Mouse (Mus musculus) lung, postnatal 0 days (tissue): ENCODE results near the gene 4931422A03Rik. TPM values are rescaled to one million over a fixed set of nuclear protein-coding genes. Genes with fewer than 3 reads are reported as not detected.

Experiments used
- ATAC-seq: fragments of 200-750 bp; cut with Nextera tagmentation; 2 replicates; pipeline ENCODE4 v1.8.0; 2017; ENCODE audit warnings: moderate library complexity
- DNase-seq: peaks from one replicate; pipeline ENCODE4 v3.0.0-alpha.2; 2016; ENCODE audit warnings: low spot score
- H3K27ac ChIP-seq: fragments of 300-500 bp; sonication (generic); 2 replicates; pipeline ENCODE4 v1.5.1; 2014; ENCODE audit warnings: antibody characterized with exemption, mild to moderate bottlenecking, low read length, mixed read lengths
- H3K27me3 ChIP-seq: fragments of 300-500 bp; sonication (generic); replicated peaks from 2 replicates; pipeline ENCODE4 v1.6.1; 2014; ENCODE audit warnings: low read length, mixed read lengths; ENCODE audit not compliant: insufficient read depth
- H3K36me3 ChIP-seq: fragments of 300-500 bp; sonication (generic); 2 replicates; pipeline ENCODE4 v1.6.1; 2014; ENCODE audit warnings: low read length, mixed read lengths; ENCODE audit not compliant: insufficient read depth
- H3K4me1 ChIP-seq: fragments of 300-500 bp; sonication (generic); 2 replicates; pipeline ENCODE4 v1.6.1; 2014; ENCODE audit warnings: antibody characterized with exemption, low read depth, low read length, mixed read lengths; ENCODE audit not compliant: insufficient read depth
- H3K4me2 ChIP-seq: fragments of 300-500 bp; sonication (generic); replicated peaks from 2 replicates; pipeline ENCODE4 v1.6.1; 2014; ENCODE audit warnings: low read depth, mild to moderate bottlenecking, low read length, moderate library complexity, mixed read lengths
- H3K4me3 ChIP-seq: fragments of 300-500 bp; sonication (generic); 2 replicates; pipeline ENCODE4 v1.5.1; 2014; ENCODE audit warnings: low read depth, low read length
- H3K9ac ChIP-seq: fragments of 300-500 bp; sonication (generic); replicated peaks from 2 replicates; pipeline ENCODE4 v1.6.1; 2014; ENCODE audit warnings: low read depth, mild to moderate bottlenecking
- H3K9me3 ChIP-seq: fragments of 300-500 bp; sonication (generic); 2 replicates; pipeline ENCODE4 v1.6.1; 2016; ENCODE audit warnings: low read length, mixed read lengths
- CTCF ChIP-seq: IDR thresholded peaks from 2 replicates; pipeline ENCODE4 v1.5.1; 2016; ENCODE audit warnings: antibody characterized with exemption, mild to moderate bottlenecking
- EP300 ChIP-seq: IDR thresholded peaks from 2 replicates; pipeline ENCODE4 v1.6.1; 2016; ENCODE audit warnings: antibody characterized with exemption, mild to moderate bottlenecking, control low read depth
- WGBS: fragments of 180-500 bp; shearing (Covaris S2); extraction: QIAGEN DNeasy Blood & Tissue Kit; methylation state at CpG from one replicate; pipeline ENCODE4 v1.1.7; 2014; 5-methylcytosine and 5-hydroxymethylcytosine counted together
- polyA plus RNA-seq: library from polyadenylated mRNA; unstranded; fragments of >200 nt; fragmentation: Nextera tagmentation; extraction: Ambion mirVana; gene quantifications from 2 replicates; pipeline ENCODE4 v1.2.1, GENCODE M21; 2015

The 4931422A03Rik gene
- polyA plus RNA-seq, 1 experiment from 2014 or later: 1.4 TPM

DNA sequence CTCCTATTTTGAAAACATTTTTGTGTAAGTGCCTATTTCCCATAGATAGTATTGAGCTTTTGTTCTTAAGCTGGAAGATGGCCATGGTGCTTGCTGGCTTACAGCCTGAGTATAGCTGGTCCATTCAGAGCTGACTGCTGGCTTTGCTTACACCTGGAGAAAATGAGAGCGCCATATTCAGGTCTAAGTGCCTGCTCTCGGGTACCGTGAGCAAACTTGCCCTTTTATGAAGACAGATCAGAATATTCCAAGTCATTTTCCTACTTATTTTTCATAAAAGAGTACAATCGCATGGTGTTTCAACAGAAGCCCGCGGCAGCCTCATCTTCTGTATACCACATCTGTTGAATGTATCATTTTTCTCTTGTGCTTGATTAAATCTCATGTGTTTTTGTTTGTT lies 32.8 kb upstream of the 4931422A03Rik start:
- H3K27ac ChIP-seq: no peak overlapping the region
- no peaks in the 10 kb centered on the region for H3K9me3 ChIP-seq
- H3K36me3 ChIP-seq: peaks cover 22% of the 10 kb centered on the region; the same call in 1 of the 2 replicates
- H3K9ac ChIP-seq: no peak overlapping the region
- TF ChIP-seq CTCF: no peak
- no peak for TF ChIP-seq EP300
- no peak overlapping the region for H3K4me3 ChIP-seq
- DNase-seq (no peak), ATAC-seq (no peak)
- WGBS: 95% methylated on average over 6 of the region's 6 CpGs
- H3K27me3 ChIP-seq: no peaks in the 10 kb centered on the region
- no peak overlapping the region for H3K4me2 ChIP-seq
- no peaks in the 10 kb centered on the region for H3K4me1 ChIP-seq

DNA sequence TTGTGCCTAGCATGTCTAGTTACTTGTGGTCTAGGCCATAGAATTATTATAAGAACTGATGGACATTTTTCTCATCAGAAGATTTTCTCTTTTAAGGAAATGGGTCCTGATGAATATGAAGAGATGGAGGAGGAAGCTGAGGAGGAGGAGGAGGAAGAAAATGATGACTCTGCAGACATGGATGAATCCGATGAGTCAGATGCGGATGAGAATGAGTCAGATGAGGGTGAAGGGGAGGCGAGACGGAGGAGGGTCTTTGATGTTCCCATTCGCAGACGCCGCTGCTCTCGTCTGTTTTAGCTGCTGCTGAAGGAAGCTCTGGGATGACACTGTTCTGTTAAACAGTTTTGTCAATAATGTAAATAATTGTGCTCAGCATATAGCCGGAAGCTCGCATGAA lies 31.6 kb upstream of the 4931422A03Rik start:
- no peak; the same call in 1 of the 2 replicates for ATAC-seq
- 52% methylated on average over 10 of the region's 10 CpGs for WGBS
- no peak overlapping the region for H3K4me2 ChIP-seq
- H3K36me3 ChIP-seq: peaks cover 26% of the 10 kb centered on the region; the same call in 1 of the 2 replicates
- no peaks in the 10 kb centered on the region for H3K27me3 ChIP-seq
- H3K9me3 ChIP-seq: no peaks in the 10 kb centered on the region
- H3K9ac ChIP-seq: no peak overlapping the region
- H3K4me3 ChIP-seq: no peak overlapping the region
- H3K27ac ChIP-seq: no peak overlapping the region
- TF ChIP-seq CTCF: no peak
- no peak for TF ChIP-seq EP300
- no peaks in the 10 kb centered on the region for H3K4me1 ChIP-seq
- DNase-seq: no peak

- no peak overlapping the region for H3K4me3 ChIP-seq
- H3K9ac ChIP-seq: no peak overlapping the region
- no peaks in the 10 kb centered on the region for H3K27me3 ChIP-seq
- H3K27ac ChIP-seq: no peak overlapping the region
- DNase-seq (no peak), ATAC-seq (no peak)
- H3K4me1 ChIP-seq: no peaks in the 10 kb centered on the region
- no peak overlapping the region for H3K4me2 ChIP-seq
- no peak for TF ChIP-seq EP300
- TF ChIP-seq CTCF: no peak
- peaks cover 35% of the 10 kb centered on the region; the same call in 1 of the 2 replicates for H3K36me3 ChIP-seq
- H3K9me3 ChIP-seq: no peaks in the 10 kb centered on the region
- 82% methylated on average over 4 of the region's 4 CpGs for WGBS
Observed at GRCm38 (mm10) chr2:104058954-104059353, 30.8 kb upstream of the 4931422A03Rik start.

GRCm38 (mm10) chr2:104058381-104058780 lies 30.2 kb upstream of the 4931422A03Rik start:
- Histone ChIP-seq H3K9ac (no peak overlapping the region), H3K9me3 (no peaks in the 10 kb centered on the region), H3K4me1 (no peaks in the 10 kb centered on the region), H3K36me3 (peaks cover 38% of the 10 kb centered on the region; the same call in 1 of the 2 replicates), H3K4me3 (no peak overlapping the region), H3K27me3 (no peaks in the 10 kb centered on the region), H3K27ac (no peak overlapping the region), H3K4me2 (no peak overlapping the region)
- ATAC-seq (peak; percentile 59), DNase-seq (peak; percentile 60)
- WGBS: 61% methylated on average over 1 of the region's 1 CpGs
- TF ChIP-seq CTCF (no peak), EP300 (no peak)

DNA sequence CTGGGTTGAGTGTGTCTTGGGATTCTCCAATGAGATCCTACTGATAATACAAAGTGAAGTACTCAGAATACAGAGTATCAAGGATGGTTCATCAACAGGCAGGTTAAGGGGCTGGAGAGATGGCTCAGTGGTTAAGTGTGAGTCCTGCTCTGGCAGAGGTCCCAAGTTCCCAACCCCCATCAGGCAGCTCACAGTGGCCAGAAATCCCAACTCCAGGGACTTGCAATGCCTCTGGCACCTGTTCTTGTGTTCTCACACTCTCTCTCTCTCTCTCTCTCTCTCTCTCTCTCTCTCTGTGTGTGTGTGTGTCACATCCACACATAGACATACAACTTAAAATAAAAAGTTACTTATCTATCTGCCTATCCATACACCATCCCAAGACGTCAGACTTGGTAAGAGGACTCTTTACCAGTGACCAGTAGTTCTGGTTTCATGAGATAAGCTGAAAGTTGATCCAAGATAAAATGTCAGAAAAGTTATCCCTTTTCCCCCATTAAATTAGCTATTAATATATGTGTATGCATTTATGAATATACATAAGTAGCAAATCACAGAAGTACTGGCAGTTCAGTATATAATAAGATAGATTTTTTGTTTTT lies 16.4 kb upstream of the 4931422A03Rik start:
- no peak overlapping the region for H3K9ac ChIP-seq
- no peak for TF ChIP-seq CTCF
- no peak for TF ChIP-seq EP300
- 49% methylated on average over 1 of the region's 1 CpGs for whole genome bisulfite sequencing
- H3K9me3 ChIP-seq: no peaks in the 10 kb centered on the region
- H3K4me3 ChIP-seq: no peak overlapping the region
- H3K4me2 ChIP-seq: no peak overlapping the region
- H3K36me3 ChIP-seq: peaks cover 9% of the 10 kb centered on the region; the same call in 1 of the 2 replicates
- DNase-seq (no peak), ATAC-seq (peak; percentile 22; the same call in 1 of the 2 replicates)
- H3K27ac ChIP-seq: no peak overlapping the region
- no peaks in the 10 kb centered on the region for H3K4me1 ChIP-seq
- H3K27me3 ChIP-seq: no peaks in the 10 kb centered on the region

DNA sequence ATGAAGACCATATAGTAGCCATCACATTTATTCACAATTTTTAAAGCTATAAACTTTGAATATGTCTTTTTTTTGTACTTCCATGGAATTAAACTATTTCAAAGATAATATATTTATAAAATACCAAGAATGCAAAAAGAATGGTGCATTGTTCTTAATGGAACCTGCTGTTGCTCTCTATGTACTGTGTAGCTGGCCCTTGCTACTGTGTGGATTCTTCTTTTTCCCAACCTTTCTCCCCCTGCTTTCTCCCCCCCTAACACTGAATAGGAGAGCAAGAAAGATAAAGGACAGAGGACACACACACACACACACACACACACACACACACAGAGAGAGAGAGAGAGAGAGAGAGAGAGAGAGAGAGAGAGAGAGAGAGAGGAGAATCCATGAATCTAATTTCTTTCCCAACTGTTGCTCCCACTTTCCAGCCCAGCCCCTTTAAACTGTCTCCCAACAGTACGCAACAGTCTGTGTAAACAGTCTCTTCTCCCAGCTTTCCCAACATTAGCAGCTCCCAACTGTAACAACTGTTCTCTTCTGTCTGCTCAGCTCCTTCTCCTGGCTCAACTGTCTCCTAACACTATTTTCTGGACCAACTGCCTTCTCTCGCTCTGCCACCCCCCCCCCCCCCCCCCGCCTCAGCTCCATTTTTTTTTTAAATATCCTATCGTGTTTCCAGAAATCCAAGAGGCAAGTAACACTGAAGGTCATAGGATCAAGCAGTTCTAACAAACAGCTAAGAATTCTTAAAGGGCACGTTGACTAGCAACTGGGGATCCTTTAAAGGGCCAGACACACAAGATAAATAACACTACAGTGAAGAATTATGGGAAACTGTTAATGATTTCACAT lies 15.7 kb upstream of the 4931422A03Rik start:
- Histone ChIP-seq H3K9me3 (no peaks in the 10 kb centered on the region), H3K4me2 (no peak overlapping the region), H3K27me3 (no peaks in the 10 kb centered on the region), H3K4me1 (no peaks in the 10 kb centered on the region), H3K27ac (no peak overlapping the region), H3K4me3 (no peak overlapping the region), H3K9ac (no peak overlapping the region), H3K36me3 (peaks cover 9% of the 10 kb centered on the region; the same call in 1 of the 2 replicates)
- 35% methylated on average over 5 of the region's 5 CpGs for WGBS
- no peak for TF ChIP-seq EP300
- TF ChIP-seq CTCF: no peak
- DNase-seq (peak; percentile 94), ATAC-seq (peak; percentile 97)
